Mouse (Mus musculus) heart, adult 2 months (tissue): ENCODE results near the gene Akap9. TPM values are rescaled to one million over a fixed set of nuclear protein-coding genes. Genes with fewer than 3 reads are reported as not detected.
A peak's percentile ranks its signal among the peaks of the same experiment; 100 is the strongest.
"Not testable (repeated sequence)": the region's sequence is repeated elsewhere in the genome, so short reads cannot be mapped to it uniquely, and the experiment has no call there.

Source experiments
- DNase-seq, 2 experiments: peaks; one replicate each; pipeline ENCODE4 v3.0.0; 2021
- H3K27ac ChIP-seq: fragments of 200-600 bp; 2 replicates; pipeline ENCODE4 v1.8.1; 2022
- H3K27me3 ChIP-seq: fragments of 200-500 bp; 2 replicates; pipeline ENCODE4 v1.6.1; 2012; ENCODE audit warnings: mild to moderate bottlenecking, low read length, inconsistent platforms, mixed read lengths; ENCODE audit not compliant: control insufficient read depth, insufficient read depth
- H3K36me3 ChIP-seq: fragments of 200-500 bp; 2 replicates; pipeline ENCODE4 v1.6.1; 2012; ENCODE audit warnings: low read length, inconsistent platforms; ENCODE audit not compliant: control insufficient read depth, insufficient read depth
- H3K4me1 ChIP-seq: fragments of 200-500 bp; 2 replicates; pipeline ENCODE4 v1.6.1; 2011; ENCODE audit warnings: low read length; ENCODE audit not compliant: control insufficient read depth, insufficient read depth
- H3K4me3 ChIP-seq: fragments of 200-600 bp; 2 replicates; pipeline ENCODE4 v1.8.1; 2022
- H3K79me2 ChIP-seq: fragments of 200-500 bp; replicated peaks from 2 replicates; pipeline ENCODE4 v1.6.1; 2012; ENCODE audit warnings: mild to moderate bottlenecking, inconsistent platforms, low read length, moderate library complexity, mixed read lengths; ENCODE audit not compliant: control insufficient read depth, insufficient read depth
- H3K9ac ChIP-seq: fragments of 200-500 bp; 2 replicates; pipeline ENCODE4 v1.6.1; 2012; ENCODE audit warnings: low read depth, mild to moderate bottlenecking, control low read depth, inconsistent platforms, low read length, mixed read lengths
- CTCF ChIP-seq: fragments of 200-600 bp; IDR thresholded peaks from 2 replicates; pipeline ENCODE4 v1.8.1; 2022; ENCODE audit warnings: antibody characterized with exemption, mild to moderate bottlenecking, moderate library complexity
- EP300 ChIP-seq: fragments of 200-500 bp; IDR thresholded peaks from 2 replicates; pipeline ENCODE4 v1.6.1; 2011; ENCODE audit warnings: low read depth, low read length, control low read depth; ENCODE audit not compliant: insufficient read depth
- POLR2A ChIP-seq: fragments of 200-500 bp; IDR thresholded peaks from 2 replicates; pipeline ENCODE4 v1.6.1; 2011; ENCODE audit warnings: mild to moderate bottlenecking, low read depth, low read length, control low read depth; ENCODE audit not compliant: insufficient read depth
- WGBS: fragments of 180-500 bp; shearing (Covaris S2); methylation state at CpG from one replicate; pipeline ENCODE4 v1.1.7; 2018; 5-methylcytosine and 5-hydroxymethylcytosine counted together
- intact Hi-C: fragments of 180-260 bp; cut with DNase I; formaldehyde crosslinking; loops from one replicate; pipeline ENCODE4 v1.15.1; 2025
- polyA plus RNA-seq: library from polyadenylated mRNA; depleted of rRNA; stranded (reverse); fragments of >200 nt; gene quantifications from 2 replicates; pipeline ENCODE4 v1.2.3, GENCODE M21; 2012
- total RNA-seq, 2 experiments: library from RNA; stranded (reverse); gene quantifications; 2 replicates each; pipeline ENCODE4 v1.2.3; 2021

Akap9 gene
- total and polyA plus RNA-seq, 3 experiments = 4.4 to 45.3 (median 37.5) TPM

- DNase-seq = no peak
- no peak overlapping the region for H3K9ac ChIP-seq
- H3K4me3 ChIP-seq = no peak overlapping the region
- H3K36me3 ChIP-seq = no peaks in the 10 kb centered on the region
- intact Hi-C loops = loop anchor here (5.0 kb wide), 2 partner anchors 91 to 209 kb away; partner anchors contain the start of genes Mterf1a and Mterf1b
- no peaks in the 10 kb centered on the region for H3K79me2 ChIP-seq
- H3K27me3 ChIP-seq = no peaks in the 10 kb centered on the region
- TF ChIP-seq POLR2A = no peak
- no peak for TF ChIP-seq CTCF
- TF ChIP-seq EP300 = no peak
- 0 out of 2 replicates have a peak, but pooled peaks cover 1% of the 10 kb centered on the region for H3K4me1 ChIP-seq
- no peak overlapping the region for H3K27ac ChIP-seq
- WGBS = 93% methylated on average over 4 of the region's 4 CpGs
Measured at GRCm38 (mm10) chr5:4101031-4101430, 173.2 kb downstream of the Akap9 start.

GRCm38 (mm10) chr5:4101770-4102169, 173.9 kb downstream of the Akap9 start:
- no peak for DNase-seq
- no peaks in the 10 kb centered on the region for H3K27me3 ChIP-seq
- no peak overlapping the region for H3K9ac ChIP-seq
- no peaks in the 10 kb centered on the region for H3K79me2 ChIP-seq
- H3K36me3 ChIP-seq = no peaks in the 10 kb centered on the region
- H3K27ac ChIP-seq = no peak overlapping the region
- no peak for TF ChIP-seq POLR2A
- TF ChIP-seq CTCF = peak; percentile 41
- no peak for TF ChIP-seq EP300
- 0 out of 2 replicates have a peak, but pooled peaks cover 1% of the 10 kb centered on the region for H3K4me1 ChIP-seq
- intact Hi-C loops = loop anchor here (5.0 kb wide), 2 partner anchors 91 to 209 kb away; partner anchors contain the start of genes Mterf1a and Mterf1b
- WGBS = 95% methylated on average over 2 of the region's 2 CpGs
- H3K4me3 ChIP-seq = no peak overlapping the region

GRCm38 (mm10) chr5:4103626-4104340, 175.9 kb downstream of the Akap9 start:
- TF ChIP-seq CTCF (no peak), POLR2A (no peak), EP300 (no peak)
- no peaks in the 10 kb centered on the region for H3K79me2 ChIP-seq
- peak overlapping the region; percentile 79 for H3K9ac ChIP-seq
- 0 out of 2 replicates have a peak, but pooled peaks cover 1% of the 10 kb centered on the region for H3K4me1 ChIP-seq
- no peaks in the 10 kb centered on the region for H3K36me3 ChIP-seq
- H3K4me3 ChIP-seq = peak overlapping the region; percentile 80
- intact Hi-C loops = loop anchor here (5.0 kb wide), 2 partner anchors 89 to 211 kb away; partner anchors contain the start of genes Mterf1a and Mterf1b
- no peaks in the 10 kb centered on the region for H3K27me3 ChIP-seq
- WGBS = 2% methylated on average over 41 of the region's 41 CpGs
- no peak for DNase-seq
- peak overlapping the region; percentile 81 for H3K27ac ChIP-seq

- Histone ChIP-seq H3K27me3 (no peaks in the 10 kb centered on the region), H3K4me3 (peak within 1 kb of the TSS; percentile 80), H3K27ac (peak within 1 kb of the TSS; percentile 81), H3K4me1 (0 out of 2 replicates have a peak, but pooled peaks cover 1% of the 10 kb centered on the region), H3K9ac (peak within 1 kb of the TSS; percentile 85), H3K79me2 (no peaks in the 10 kb centered on the region), H3K36me3 (no peaks in the 10 kb centered on the region)
- intact Hi-C loops = loop anchor here (5.0 kb wide), 2 partner anchors 88 to 212 kb away; partner anchors contain the start of genes Mterf1a and Mterf1b
- peak; percentile 90 to 91 for DNase-seq
- TF ChIP-seq POLR2A (peak; percentile 40; the same call in 1 of the 2 replicates), EP300 (peak; percentile 53; the same call in 1 of the 2 replicates), CTCF (no peak)
- WGBS = under 1% methylated on average over 59 of the region's 59 CpGs
Measured at GRCm38 (mm10) chr5:4104341-4105040, 176.6 kb downstream of the Akap9 start, which contains the start of gene Cyp51. Gene Cyp51 (minus strand): TSS chr5:4104746.

- intact Hi-C loops = no loop called here
- no peak overlapping the region for H3K9ac ChIP-seq
- 0 out of 2 replicates have a peak, but pooled peaks cover 1% of the 10 kb centered on the region for H3K4me1 ChIP-seq
- no peak overlapping the region for H3K4me3 ChIP-seq
- whole genome bisulfite sequencing = 91% methylated on average over 2 of the region's 2 CpGs
- no peak for DNase-seq
- TF ChIP-seq POLR2A (no peak), EP300 (no peak), CTCF (no peak)
- H3K79me2 ChIP-seq = no peaks in the 10 kb centered on the region
- H3K27ac ChIP-seq = no peak overlapping the region
- no peaks in the 10 kb centered on the region for H3K27me3 ChIP-seq
- H3K36me3 ChIP-seq = no peaks in the 10 kb centered on the region
Measured at GRCm38 (mm10) chr5:4105651-4106186, 177.9 kb downstream of the Akap9 start.

- H3K27ac ChIP-seq, intact Hi-C loops, H3K9ac ChIP-seq, H3K27me3 ChIP-seq, H3K79me2 ChIP-seq, DNase-seq, H3K36me3 ChIP-seq, H3K4me1 ChIP-seq, H3K4me3 ChIP-seq: not testable (repeated sequence)
- WGBS = 67% methylated on average over 7 of the region's 7 CpGs
Measured at GRCm38 (mm10) chr5:4107056-4107455, 179.2 kb downstream of the Akap9 start.
